Mouse (Mus musculus) heart, embryonic 13.5 days (tissue): ENCODE measurements around the gene Gm45716. TPM values are rescaled to one million over a fixed set of nuclear protein-coding genes. Genes with fewer than 3 reads are reported as not detected.
A peak's percentile ranks its signal among the peaks of the same experiment; 100 is the strongest.

Experiments used
- ATAC-seq: fragments of 200-750 bp; cut with Nextera tagmentation; 2 replicates; pipeline ENCODE4 v1.8.0; 2017; ENCODE audit warnings: moderate TSS enrichment; ENCODE audit not compliant: insufficient number of reproducible peaks, low FRiP score, low TSS enrichment; ENCODE audit errors: extremely low read depth
- H3K27ac ChIP-seq: fragments of 300-500 bp; sonication (generic); replicated peaks from 2 replicates; pipeline ENCODE4 v1.5.1; 2015; ENCODE audit warnings: moderate library complexity, mild to moderate bottlenecking, inconsistent platforms
- H3K27me3 ChIP-seq: fragments of 300-500 bp; sonication (generic); replicated peaks from 2 replicates; pipeline ENCODE4 v1.6.1; 2015; ENCODE audit warnings: mild to moderate bottlenecking, inconsistent platforms
- H3K36me3 ChIP-seq: fragments of 300-500 bp; sonication (generic); 2 replicates; pipeline ENCODE4 v1.6.1; 2015; ENCODE audit warnings: mild to moderate bottlenecking, inconsistent platforms
- H3K4me1 ChIP-seq: fragments of 300-500 bp; sonication (generic); 2 replicates; pipeline ENCODE4 v1.6.1; 2015; ENCODE audit warnings: inconsistent platforms
- H3K4me2 ChIP-seq: fragments of 300-500 bp; sonication (generic); 2 replicates; pipeline ENCODE4 v1.6.1; 2015; ENCODE audit warnings: inconsistent platforms, mild to moderate bottlenecking, moderate library complexity
- H3K4me3 ChIP-seq: fragments of 300-500 bp; sonication (generic); 2 replicates; pipeline ENCODE4 v1.5.1; 2015; ENCODE audit warnings: moderate library complexity, mild to moderate bottlenecking, inconsistent platforms
- H3K9ac ChIP-seq: fragments of 300-500 bp; sonication (generic); 2 replicates; pipeline ENCODE4 v1.6.1; 2015; ENCODE audit warnings: inconsistent platforms, mild to moderate bottlenecking, moderate library complexity
- H3K9me3 ChIP-seq: fragments of 300-500 bp; sonication (generic); 2 replicates; pipeline ENCODE4 v1.6.1; 2016; ENCODE audit warnings: inconsistent platforms
- WGBS: fragments of 180-500 bp; shearing (Covaris S2); methylation state at CpG from one replicate; pipeline ENCODE4 v1.1.7; 2015; ENCODE audit warnings: mixed read lengths; 5-methylcytosine and 5-hydroxymethylcytosine counted together
- polyA plus RNA-seq: library from polyadenylated mRNA; unstranded; fragments of >200 nt; fragmentation: Nextera tagmentation; extraction: Ambion mirVana; gene quantifications from 2 replicates; pipeline ENCODE4 v1.2.1, GENCODE M21; 2015

Gm45716 gene
- polyA plus RNA-seq, 1 experiment from 2014 or later: 42.2 TPM

DNA sequence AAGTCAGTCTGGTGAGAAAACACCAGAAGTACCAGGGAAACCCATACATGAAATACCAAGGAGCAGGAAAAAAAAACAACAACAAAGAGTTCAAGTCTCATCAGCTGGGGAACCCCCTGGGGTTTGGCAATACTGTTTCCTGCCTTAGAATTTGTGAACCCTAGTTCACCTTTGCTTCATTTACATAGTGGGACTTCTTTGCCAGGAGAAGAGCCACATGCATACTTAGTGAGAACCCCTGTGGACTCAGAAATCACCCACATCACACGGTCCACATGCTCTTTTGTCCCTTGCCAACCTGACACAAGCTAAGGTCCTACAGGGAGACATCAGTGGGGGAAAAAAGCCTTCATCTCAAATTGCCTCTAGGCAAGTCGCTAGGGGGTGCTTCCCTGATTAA is 51.2 kb downstream of the Gm45716 start:
- H3K9me3 ChIP-seq: no peaks in the 10 kb centered on the region
- WGBS: 29% methylated on average over 2 of the region's 2 CpGs
- H3K4me3 ChIP-seq: no peak overlapping the region
- H3K4me2 ChIP-seq: no peak overlapping the region
- no peak overlapping the region for H3K27ac ChIP-seq
- peaks cover 14% of the 10 kb centered on the region for H3K4me1 ChIP-seq
- no peak for ATAC-seq
- H3K9ac ChIP-seq: no peak overlapping the region
- no peaks in the 10 kb centered on the region for H3K36me3 ChIP-seq
- H3K27me3 ChIP-seq: no peaks in the 10 kb centered on the region

GRCm38 (mm10) chr11:90240652-90241330 is 53.3 kb downstream of the Gm45716 start:
- Histone ChIP-seq H3K9me3 (no peaks in the 10 kb centered on the region), H3K4me1 (peaks cover 14% of the 10 kb centered on the region), H3K4me3 (no peak overlapping the region), H3K27me3 (no peaks in the 10 kb centered on the region), H3K36me3 (no peaks in the 10 kb centered on the region), H3K4me2 (no peak overlapping the region), H3K27ac (no peak overlapping the region), H3K9ac (no peak overlapping the region)
- 18% methylated on average over 6 of the region's 6 CpGs for WGBS
- ATAC-seq: no peak

DNA sequence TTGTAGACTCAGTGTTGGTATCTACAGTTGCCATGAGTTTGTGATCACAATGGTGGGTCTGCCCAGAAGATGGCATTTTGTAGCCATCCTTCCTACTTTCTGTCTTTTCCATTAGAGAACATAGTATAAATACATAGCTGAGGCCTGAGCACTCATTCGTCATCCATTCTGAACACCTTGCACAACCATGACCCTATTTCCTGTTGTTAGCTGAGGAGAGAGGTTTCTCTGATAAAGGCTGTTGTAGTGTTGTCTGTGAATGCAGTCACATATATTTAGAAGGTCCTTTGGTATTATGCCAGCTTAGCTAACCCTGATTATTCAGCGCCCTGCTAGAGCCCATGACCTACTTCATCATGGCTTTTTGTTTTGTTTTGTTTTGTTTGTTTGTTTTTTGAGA is 54.4 kb downstream of the Gm45716 start:
- Histone ChIP-seq H3K4me2 (no peak overlapping the region), H3K27me3 (no peaks in the 10 kb centered on the region), H3K4me1 (peaks cover 14% of the 10 kb centered on the region), H3K4me3 (no peak overlapping the region), H3K9me3 (no peaks in the 10 kb centered on the region), H3K9ac (no peak overlapping the region), H3K36me3 (no peaks in the 10 kb centered on the region), H3K27ac (no peak overlapping the region)
- WGBS: 71% methylated on average over 2 of the region's 2 CpGs
- ATAC-seq: no peak

- 92% methylated on average over 2 of the region's 2 CpGs for WGBS
- H3K27ac ChIP-seq: no peak overlapping the region
- peaks cover 15% of the 10 kb centered on the region for H3K4me1 ChIP-seq
- no peaks in the 10 kb centered on the region for H3K9me3 ChIP-seq
- no peak overlapping the region for H3K9ac ChIP-seq
- no peak overlapping the region for H3K4me3 ChIP-seq
- no peaks in the 10 kb centered on the region for H3K36me3 ChIP-seq
- H3K27me3 ChIP-seq: no peaks in the 10 kb centered on the region
- no peak for ATAC-seq
- no peak overlapping the region for H3K4me2 ChIP-seq
Measured at GRCm38 (mm10) chr11:90243300-90243699, 55.8 kb downstream of the Gm45716 start.

DNA sequence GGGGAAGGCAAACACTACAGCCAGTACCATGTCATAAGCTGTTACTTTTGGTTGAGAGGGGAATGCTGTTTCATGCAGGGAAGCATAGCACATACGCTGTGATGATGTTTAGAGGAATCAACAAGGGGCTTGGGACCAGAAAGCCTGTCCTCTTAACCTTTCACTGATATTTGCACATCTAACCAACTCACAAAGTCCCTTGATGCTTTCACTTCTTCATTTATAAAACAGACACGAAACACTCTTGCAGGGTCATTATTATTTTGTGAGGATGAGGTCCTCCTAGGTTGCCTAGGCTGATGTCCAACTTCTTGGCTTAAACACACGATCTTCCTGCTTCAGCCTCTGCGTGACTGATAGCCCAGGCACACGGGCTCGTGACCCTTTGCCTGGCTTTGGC is 58.1 kb downstream of the Gm45716 start:
- Histone ChIP-seq H3K27ac (no peak overlapping the region), H3K4me2 (no peak overlapping the region), H3K36me3 (no peaks in the 10 kb centered on the region), H3K9me3 (no peaks in the 10 kb centered on the region), H3K27me3 (no peaks in the 10 kb centered on the region), H3K4me1 (peaks cover 26% of the 10 kb centered on the region), H3K4me3 (no peak overlapping the region), H3K9ac (no peak overlapping the region)
- no peak for ATAC-seq
- 73% methylated on average over 6 of the region's 6 CpGs for WGBS

DNA sequence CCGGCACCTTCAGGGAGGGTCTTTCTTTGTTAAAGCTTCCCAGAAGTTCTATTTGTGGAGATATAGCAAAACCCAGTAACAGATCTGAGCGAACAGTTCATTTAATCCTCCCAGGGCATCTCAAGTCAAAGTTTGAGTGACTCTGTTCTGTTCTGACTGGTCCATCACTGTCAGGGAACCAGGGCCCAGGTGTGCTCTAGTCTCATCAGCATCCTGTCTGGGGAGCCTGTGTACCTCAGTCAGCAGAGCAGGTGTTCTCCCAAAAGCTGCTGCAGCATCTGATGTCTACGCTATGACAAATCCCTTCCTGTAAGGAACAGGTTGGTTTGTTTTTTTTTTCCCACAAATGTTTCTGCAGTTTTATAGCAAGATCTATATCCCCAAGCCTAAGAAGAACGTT is 59.2 kb downstream of the Gm45716 start:
- H3K4me3 ChIP-seq: no peak overlapping the region
- peaks cover 22% of the 10 kb centered on the region for H3K4me1 ChIP-seq
- H3K27me3 ChIP-seq: no peaks in the 10 kb centered on the region
- no peak overlapping the region for H3K4me2 ChIP-seq
- H3K9ac ChIP-seq: no peak overlapping the region
- WGBS: 72% methylated on average over 4 of the region's 4 CpGs
- no peaks in the 10 kb centered on the region for H3K9me3 ChIP-seq
- H3K36me3 ChIP-seq: no peaks in the 10 kb centered on the region
- no peak overlapping the region for H3K27ac ChIP-seq
- ATAC-seq: no peak

- Histone ChIP-seq H3K4me1 (peaks cover 30% of the 10 kb centered on the region), H3K27me3 (no peaks in the 10 kb centered on the region), H3K9ac (no peak overlapping the region), H3K27ac (no peak overlapping the region), H3K9me3 (no peaks in the 10 kb centered on the region), H3K4me2 (no peak overlapping the region), H3K36me3 (no peaks in the 10 kb centered on the region), H3K4me3 (no peak overlapping the region)
- WGBS: 44% methylated on average over 4 of the region's 4 CpGs
- ATAC-seq: no peak
Measured at GRCm38 (mm10) chr11:90247793-90248192, 60.3 kb downstream of the Gm45716 start.

DNA sequence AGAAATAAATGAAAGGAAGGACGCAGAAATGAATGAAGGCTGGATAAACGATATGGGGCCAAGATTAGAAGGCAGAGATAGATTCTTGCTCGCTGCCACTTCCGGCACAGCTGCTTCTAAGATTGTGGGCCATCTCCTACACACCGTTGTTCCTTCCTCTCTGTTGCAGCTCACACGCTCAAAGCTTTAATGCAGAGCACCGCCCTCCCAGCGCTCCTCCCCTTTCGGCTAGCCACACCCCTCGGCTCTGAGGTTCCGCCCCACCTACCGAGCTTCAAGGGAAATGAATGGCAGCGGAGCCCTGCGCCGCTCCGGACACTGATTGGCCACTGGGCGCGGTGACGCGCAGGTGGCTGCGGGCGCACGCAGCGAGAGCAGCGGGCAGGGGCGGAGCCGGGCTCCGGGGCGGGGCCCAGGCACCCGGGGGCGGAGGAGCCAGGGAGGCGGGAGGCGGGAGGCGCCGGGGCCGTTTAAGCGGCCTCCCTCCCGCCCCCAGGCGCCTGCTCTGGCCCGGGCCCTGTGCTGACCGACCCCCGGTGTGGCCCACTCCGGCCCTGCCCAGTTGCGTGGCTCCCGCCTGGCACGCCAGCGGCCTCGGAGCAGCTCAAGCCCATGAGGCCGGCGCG is 61.7 kb downstream of the Gm45716 start, which contains the start of gene Mmd:
Gene Mmd (plus strand): TSS at position 432 of the 626 bp plus-strand sequence.
- Histone ChIP-seq H3K4me3 (peak within 1 kb of the TSS; percentile 94), H3K27me3 (no peaks in the 10 kb centered on the region), H3K36me3 (no peaks in the 10 kb centered on the region), H3K4me1 (peaks cover 44% of the 10 kb centered on the region), H3K9me3 (no peaks in the 10 kb centered on the region), H3K4me2 (peak within 1 kb of the TSS; percentile 82), H3K9ac (peak within 1 kb of the TSS; percentile 98), H3K27ac (peak within 1 kb of the TSS; percentile 95)
- peak; percentile 97 for ATAC-seq
- 1% methylated on average over 50 of the region's 51 CpGs for WGBS

DNA sequence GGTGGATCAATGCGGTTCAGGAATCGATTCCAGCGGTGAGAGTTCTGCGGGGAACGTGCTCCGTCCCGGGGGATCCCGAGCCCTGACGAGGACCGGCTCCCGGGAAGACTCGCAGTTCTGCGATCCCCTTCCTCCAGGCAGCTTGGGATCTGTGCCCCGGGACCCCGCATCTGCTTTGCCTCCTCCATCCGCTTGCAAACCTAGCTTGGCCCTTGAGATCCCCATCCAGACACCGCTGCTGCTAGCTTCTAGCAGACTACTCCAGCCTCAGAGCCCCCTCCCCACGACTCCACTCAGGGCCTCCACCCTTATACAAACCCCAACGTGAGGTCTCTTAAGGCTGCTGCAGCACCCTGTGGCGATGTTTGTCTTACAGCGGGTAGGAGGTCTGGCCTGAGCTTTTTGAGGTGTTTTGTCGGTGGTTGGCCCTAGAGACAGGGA is 62.2 kb downstream of the Gm45716 start:
- Histone ChIP-seq H3K36me3 (no peaks in the 10 kb centered on the region), H3K9me3 (no peaks in the 10 kb centered on the region), H3K4me3 (peak overlapping the region; percentile 94), H3K4me1 (peaks cover 50% of the 10 kb centered on the region), H3K4me2 (peak overlapping the region; percentile 82), H3K27me3 (no peaks in the 10 kb centered on the region), H3K27ac (peak overlapping the region; percentile 95), H3K9ac (peak overlapping the region; percentile 98)
- WGBS: under 1% methylated on average over 22 of the region's 22 CpGs
- 0 out of 2 replicates have a peak, but pooled peaks have one; percentile 5 for ATAC-seq

GRCm38 (mm10) chr11:90250189-90250588 is 62.7 kb downstream of the Gm45716 start:
- H3K27ac ChIP-seq: peak overlapping the region; percentile 95
- no peaks in the 10 kb centered on the region for H3K36me3 ChIP-seq
- H3K4me1 ChIP-seq: peaks cover 54% of the 10 kb centered on the region
- H3K27me3 ChIP-seq: no peaks in the 10 kb centered on the region
- H3K4me3 ChIP-seq: peak overlapping the region; percentile 94
- H3K9ac ChIP-seq: peak overlapping the region; percentile 98
- under 1% methylated on average over 9 of the region's 9 CpGs for WGBS
- no peak for ATAC-seq
- peak overlapping the region; percentile 82 for H3K4me2 ChIP-seq
- no peaks in the 10 kb centered on the region for H3K9me3 ChIP-seq

DNA sequence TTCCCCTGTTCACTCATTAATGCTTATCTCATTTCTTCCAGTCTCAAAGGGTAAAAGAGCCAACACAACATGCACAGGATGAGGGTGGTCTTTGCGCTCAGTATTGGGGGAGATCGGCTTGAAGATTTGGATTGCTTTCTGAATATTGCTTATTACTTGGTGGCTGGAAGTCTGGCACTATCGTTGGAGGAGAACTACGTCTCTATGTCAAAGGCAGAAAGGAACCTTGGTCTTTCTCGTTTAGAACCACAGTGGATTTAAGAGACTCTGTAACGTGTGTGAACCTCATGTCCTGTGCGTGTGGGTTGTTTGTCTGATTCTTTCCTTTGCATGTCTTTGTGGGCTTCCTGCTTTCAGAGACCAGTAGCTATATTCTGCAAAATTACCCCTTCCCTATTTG is 63.2 kb downstream of the Gm45716 start:
- H3K27me3 ChIP-seq: no peaks in the 10 kb centered on the region
- H3K4me2 ChIP-seq: peak overlapping the region; percentile 82
- H3K36me3 ChIP-seq: no peaks in the 10 kb centered on the region
- ATAC-seq: no peak
- no peaks in the 10 kb centered on the region for H3K9me3 ChIP-seq
- 32% methylated on average over 7 of the region's 7 CpGs for whole genome bisulfite sequencing
- H3K27ac ChIP-seq: peak overlapping the region; percentile 95
- H3K9ac ChIP-seq: peak overlapping the region; percentile 98
- peaks cover 60% of the 10 kb centered on the region for H3K4me1 ChIP-seq
- H3K4me3 ChIP-seq: peak overlapping the region; percentile 94

DNA sequence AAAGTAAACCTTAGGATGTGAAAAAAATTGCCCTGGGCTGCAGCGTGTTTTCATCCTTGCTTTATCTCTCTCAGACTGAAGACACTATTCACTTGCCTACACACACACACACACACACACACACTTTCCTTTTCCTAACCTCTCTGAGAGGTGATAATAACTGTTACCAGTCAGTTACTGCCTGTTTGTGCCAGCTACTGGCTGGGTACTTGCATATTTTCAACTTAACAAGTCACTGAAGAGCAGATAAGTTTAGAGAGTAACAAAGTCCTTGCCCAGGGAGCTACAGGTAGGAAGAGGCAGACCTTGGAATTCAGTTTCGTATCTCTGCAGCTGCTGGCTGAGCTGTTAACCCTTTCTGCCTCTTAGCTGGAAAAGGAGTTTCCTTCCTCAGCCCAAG is 64.4 kb downstream of the Gm45716 start:
- peaks cover 72% of the 10 kb centered on the region for H3K4me1 ChIP-seq
- H3K4me2 ChIP-seq: peak overlapping the region; percentile 82
- no peaks in the 10 kb centered on the region for H3K9me3 ChIP-seq
- H3K27ac ChIP-seq: peak overlapping the region; percentile 95
- peak overlapping the region; percentile 94 for H3K4me3 ChIP-seq
- peak overlapping the region; percentile 98 for H3K9ac ChIP-seq
- 7% methylated on average over 2 of the region's 2 CpGs for WGBS
- H3K27me3 ChIP-seq: no peaks in the 10 kb centered on the region
- ATAC-seq: no peak
- H3K36me3 ChIP-seq: peaks cover 2% of the 10 kb centered on the region; the same call in 1 of the 2 replicates
